Mouse (Mus musculus): ENCODE results near the gene Mapre1. TPM values are rescaled to one million over a fixed set of nuclear protein-coding genes. Genes with fewer than 3 reads are reported as not detected.
A peak's percentile ranks its signal among the peaks of the same experiment; 100 is the strongest.
"Not testable (repeated sequence)": the region's sequence is repeated elsewhere in the genome, so short reads cannot be mapped to it uniquely, and the experiment has no call there.

The Mapre1 gene
- total and polyA plus RNA-seq, 2 experiments from 2014 or later, result 75.0 to 354 TPM

GRCm38 (mm10) chr2:153712646-153713091 lies 28.4 kb upstream of the Mapre1 start:
- Histone ChIP-seq H3K4me2 (ENCODE audit: low read depth, low read length) (no peak overlapping the region), H3K9me3 (ENCODE audit: low read length) (no peaks in the 10 kb centered on the region), H3K4me3 (ENCODE audit: low read length) (no peak overlapping the region), H3K36me3 (ENCODE audit: insufficient read depth, low read length) (no peaks in the 10 kb centered on the region), H3K9ac (replicated peaks; ENCODE audit: low read length) (no peak overlapping the region), H3K27ac (peak overlapping the region; percentile 75), H3K27me3 (ENCODE audit: insufficient read depth, low read length) (no peaks in the 10 kb centered on the region), H3K4me1 (ENCODE audit: insufficient read depth, low read length) (peaks cover 3% of the 10 kb centered on the region; the same call in 1 of the 2 replicates)
- DNase-seq (ENCODE audit: low spot score) (peak; percentile 71), ATAC-seq (peak; percentile 82)
- TF ChIP-seq CTCF (IDR thresholded peaks at IDR 0.05; ENCODE audit: low read depth), result no peak
- 14% methylated on average over 3 of the region's 3 CpGs for whole genome bisulfite sequencing

DNA sequence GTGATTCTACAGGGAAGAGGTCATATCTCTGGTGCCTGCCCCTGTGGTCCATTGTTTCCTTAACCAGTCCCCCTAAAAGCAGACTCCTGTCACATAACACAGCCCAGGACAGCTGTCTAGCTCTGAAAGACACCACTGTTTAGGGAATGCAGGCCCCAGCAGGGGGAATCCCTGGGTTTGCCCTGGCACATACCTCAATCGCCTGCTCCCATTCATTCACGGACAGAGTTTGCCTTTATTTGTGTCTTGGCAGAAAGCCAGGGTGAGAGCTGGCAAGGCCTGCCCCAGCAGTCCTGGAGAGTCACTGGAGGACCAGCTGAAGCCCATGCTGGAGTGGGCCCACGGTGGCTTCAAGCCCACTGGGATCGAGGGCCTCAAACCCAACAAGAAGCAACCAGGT lies 27.8 kb upstream of the Mapre1 start:
- peak; percentile 91 for ATAC-seq
- H3K4me3 ChIP-seq (ENCODE audit: low read length), result no peak overlapping the region
- H3K9me3 ChIP-seq (ENCODE audit: low read length), result no peaks in the 10 kb centered on the region
- no peak for TF ChIP-seq CTCF (IDR thresholded peaks at IDR 0.05; ENCODE audit: low read depth)
- H3K36me3 ChIP-seq (ENCODE audit: insufficient read depth, low read length), result no peaks in the 10 kb centered on the region
- peak; percentile 87 for DNase-seq (ENCODE audit: low spot score)
- no peaks in the 10 kb centered on the region for H3K27me3 ChIP-seq (ENCODE audit: insufficient read depth, low read length)
- peak overlapping the region; percentile 75 for H3K27ac ChIP-seq
- no peak overlapping the region for H3K4me2 ChIP-seq (ENCODE audit: low read depth, low read length)
- H3K4me1 ChIP-seq (ENCODE audit: insufficient read depth, low read length), result peaks cover 3% of the 10 kb centered on the region; the same call in 1 of the 2 replicates
- no peak overlapping the region for H3K9ac ChIP-seq (replicated peaks; ENCODE audit: low read length)
- 13% methylated on average over 4 of the region's 4 CpGs for WGBS

DNA sequence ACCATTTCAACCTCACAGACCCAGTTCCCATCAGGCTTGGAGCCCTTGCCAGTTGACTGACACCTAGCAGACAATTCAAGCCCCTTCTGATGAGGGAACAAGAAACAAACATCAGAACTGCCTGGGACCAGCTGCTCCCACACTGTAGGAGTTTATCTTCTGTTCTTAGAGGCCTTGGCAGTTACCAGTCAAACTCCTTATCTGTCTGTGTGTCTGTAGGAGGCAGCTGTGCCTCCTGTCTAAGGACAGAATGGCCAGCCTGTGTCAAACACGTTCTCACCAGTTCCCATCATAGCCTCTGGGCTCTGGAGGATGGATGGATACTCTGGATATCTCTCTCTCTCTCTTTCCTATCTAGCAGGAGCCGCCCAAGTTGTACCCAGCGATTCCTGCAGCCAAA lies 23.2 kb upstream of the Mapre1 start:
- not testable (repeated sequence) for H3K27me3 ChIP-seq (ENCODE audit: insufficient read depth, low read length); H3K9ac ChIP-seq (replicated peaks; ENCODE audit: low read length); H3K4me3 ChIP-seq (ENCODE audit: low read length); DNase-seq (ENCODE audit: low spot score); H3K4me1 ChIP-seq (ENCODE audit: insufficient read depth, low read length); H3K9me3 ChIP-seq (ENCODE audit: low read length); H3K4me2 ChIP-seq (ENCODE audit: low read depth, low read length); ATAC-seq; H3K27ac ChIP-seq; H3K36me3 ChIP-seq (ENCODE audit: insufficient read depth, low read length)
- 78% methylated on average over 3 of the region's 3 CpGs for WGBS

DNA sequence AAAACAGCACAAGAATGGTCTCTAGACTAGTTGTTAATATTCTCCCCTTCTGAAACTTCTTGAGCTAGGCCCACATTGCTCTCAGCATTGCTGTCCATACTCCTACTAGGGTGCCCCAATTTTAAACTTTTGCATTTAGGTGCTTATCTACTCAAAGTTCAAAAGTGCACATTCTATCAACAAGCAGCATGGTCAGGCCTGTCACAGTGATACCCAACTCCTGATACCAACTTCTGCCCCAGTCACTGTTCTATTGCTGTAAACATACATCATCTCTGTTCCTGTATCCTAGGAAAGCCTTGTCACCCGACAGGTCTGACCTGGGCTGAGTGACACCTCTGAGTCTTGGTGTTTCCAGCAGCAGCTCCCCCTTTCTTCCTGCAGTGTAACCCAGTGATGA lies 18.0 kb upstream of the Mapre1 start:
- no peak for ATAC-seq
- Histone ChIP-seq H3K9me3 (ENCODE audit: low read length) (no peaks in the 10 kb centered on the region), H3K4me2 (ENCODE audit: low read depth, low read length) (no peak overlapping the region), H3K4me1 (ENCODE audit: insufficient read depth, low read length) (no peaks in the 10 kb centered on the region), H3K27ac (no peak overlapping the region), H3K4me3 (ENCODE audit: low read length) (no peak overlapping the region), H3K9ac (replicated peaks; ENCODE audit: low read length) (no peak overlapping the region), H3K27me3 (ENCODE audit: insufficient read depth, low read length) (no peaks in the 10 kb centered on the region), H3K36me3 (ENCODE audit: insufficient read depth, low read length) (no peaks in the 10 kb centered on the region)
- no peak for DNase-seq (ENCODE audit: low spot score)
- TF ChIP-seq CTCF (IDR thresholded peaks at IDR 0.05; ENCODE audit: low read depth), result no peak
- 86% methylated on average over 1 of the region's 1 CpGs for WGBS

GRCm38 (mm10) chr2:153724424-153724823 lies 16.6 kb upstream of the Mapre1 start:
- no peak overlapping the region for H3K9ac ChIP-seq (replicated peaks; ENCODE audit: low read length)
- no peak for TF ChIP-seq CTCF (IDR thresholded peaks at IDR 0.05; ENCODE audit: low read depth)
- H3K27ac ChIP-seq, result no peak overlapping the region
- H3K4me2 ChIP-seq (ENCODE audit: low read depth, low read length), result no peak overlapping the region
- no peaks in the 10 kb centered on the region for H3K27me3 ChIP-seq (ENCODE audit: insufficient read depth, low read length)
- H3K9me3 ChIP-seq (ENCODE audit: low read length), result no peaks in the 10 kb centered on the region
- H3K4me3 ChIP-seq (ENCODE audit: low read length), result no peak overlapping the region
- no peaks in the 10 kb centered on the region for H3K36me3 ChIP-seq (ENCODE audit: insufficient read depth, low read length)
- DNase-seq (ENCODE audit: low spot score), result no peak
- ATAC-seq, result no peak
- 84% methylated on average over 2 of the region's 2 CpGs for WGBS
- H3K4me1 ChIP-seq (ENCODE audit: insufficient read depth, low read length), result no peaks in the 10 kb centered on the region

GRCm38 (mm10) chr2:153724871-153725270 lies 16.2 kb upstream of the Mapre1 start:
- Histone ChIP-seq H3K36me3 (ENCODE audit: insufficient read depth, low read length) (no peaks in the 10 kb centered on the region), H3K4me3 (ENCODE audit: low read length) (no peak overlapping the region), H3K27ac (no peak overlapping the region), H3K9me3 (ENCODE audit: low read length) (no peaks in the 10 kb centered on the region), H3K27me3 (ENCODE audit: insufficient read depth, low read length) (no peaks in the 10 kb centered on the region), H3K4me2 (ENCODE audit: low read depth, low read length) (no peak overlapping the region), H3K9ac (replicated peaks; ENCODE audit: low read length) (no peak overlapping the region), H3K4me1 (ENCODE audit: insufficient read depth, low read length) (no peaks in the 10 kb centered on the region)
- DNase-seq (ENCODE audit: low spot score) (no peak), ATAC-seq (no peak)
- WGBS, result 57% methylated on average over 2 of the region's 2 CpGs
- no peak for TF ChIP-seq CTCF (IDR thresholded peaks at IDR 0.05; ENCODE audit: low read depth)

DNA sequence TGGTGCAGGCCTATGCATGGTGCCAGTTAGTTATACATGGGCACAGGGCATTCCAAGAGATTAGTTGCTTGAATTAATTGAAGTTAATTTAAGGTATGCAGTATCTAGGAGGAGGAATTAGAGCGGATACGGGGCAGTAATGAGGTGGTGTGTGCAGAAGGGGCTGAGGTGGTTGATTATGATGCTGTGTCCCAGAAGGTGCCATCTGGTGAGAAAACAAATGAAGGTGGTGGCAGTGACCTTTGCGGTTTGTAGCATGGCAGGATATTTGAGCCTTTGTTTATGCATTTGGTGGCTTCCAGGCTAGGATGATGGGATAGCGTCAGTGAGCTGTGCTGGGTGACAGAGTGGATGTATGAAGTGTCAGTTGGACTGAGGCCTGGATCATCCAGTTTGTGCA lies 15.8 kb upstream of the Mapre1 start:
- WGBS, result 77% methylated on average over 4 of the region's 4 CpGs
- H3K4me2 ChIP-seq (ENCODE audit: low read depth, low read length), result no peak overlapping the region
- no peaks in the 10 kb centered on the region for H3K27me3 ChIP-seq (ENCODE audit: insufficient read depth, low read length)
- DNase-seq (ENCODE audit: low spot score) (no peak), ATAC-seq (no peak)
- H3K9ac ChIP-seq (replicated peaks; ENCODE audit: low read length), result no peak overlapping the region
- no peak overlapping the region for H3K27ac ChIP-seq
- no peaks in the 10 kb centered on the region for H3K9me3 ChIP-seq (ENCODE audit: low read length)
- H3K4me3 ChIP-seq (ENCODE audit: low read length), result no peak overlapping the region
- H3K4me1 ChIP-seq (ENCODE audit: insufficient read depth, low read length), result no peaks in the 10 kb centered on the region
- no peaks in the 10 kb centered on the region for H3K36me3 ChIP-seq (ENCODE audit: insufficient read depth, low read length)
- no peak for TF ChIP-seq CTCF (IDR thresholded peaks at IDR 0.05; ENCODE audit: low read depth)
